Mouse (Mus musculus) lung, adult 2 months (tissue): ENCODE measurements at regions not wholly inside any gene's neighbourhood (a gene's known extent, or its start where the extent isn't known, plus 50 kb on each side); places are given as distances from the start of the nearest gene placed in this dataset.

Experiments
- CTCF ChIP-seq: fragments of 200-500 bp; IDR thresholded peaks from 2 replicates; pipeline ENCODE4 v1.5.1; 2011; ENCODE audit warnings: mild to moderate bottlenecking, low read length, control low read depth; ENCODE audit not compliant: insufficient read depth
- POLR2A ChIP-seq: fragments of 200-500 bp; IDR thresholded peaks from 2 replicates; pipeline ENCODE4 v1.6.1; 2011; ENCODE audit warnings: low read depth, mild to moderate bottlenecking, control low read depth, low read length, borderline replicate concordance; ENCODE audit errors: extremely low read depth

GRCm38 (mm10) chr14:123171865-123172264 is 188.0 kb upstream of the Tmtc4 start:
- TF ChIP-seq CTCF (no peak), POLR2A (no peak)
